Mouse (Mus musculus) neural tube, embryonic 14.5 days (tissue): ENCODE measurements at regions not wholly inside any gene's neighbourhood (a gene's known extent, or its start where the extent isn't known, plus 50 kb on each side); places are given as distances from the start of the nearest gene placed in this dataset.

Experiments used
- ATAC-seq: fragments of 200-750 bp; cut with Nextera tagmentation; 2 replicates; pipeline ENCODE4 v1.8.0; 2017; ENCODE audit warnings: low read depth, mild to moderate bottlenecking, moderate TSS enrichment, moderate library complexity
- H3K27ac ChIP-seq: fragments of 300-500 bp; sonication (generic); 2 replicates; pipeline ENCODE4 v1.5.1; 2014; ENCODE audit warnings: low read depth, mild to moderate bottlenecking, control low read depth, low read length, moderate library complexity, mixed read lengths
- H3K27me3 ChIP-seq: fragments of 300-500 bp; sonication (generic); 2 replicates; pipeline ENCODE4 v1.6.1; 2014; ENCODE audit warnings: low read length; ENCODE audit not compliant: control insufficient read depth, insufficient read depth
- H3K36me3 ChIP-seq: fragments of 300-500 bp; sonication (generic); 2 replicates; pipeline ENCODE4 v1.6.1; 2014; ENCODE audit warnings: low read length, mixed read lengths; ENCODE audit not compliant: control insufficient read depth, insufficient read depth
- H3K4me1 ChIP-seq: fragments of 300-500 bp; sonication (generic); 2 replicates; pipeline ENCODE4 v1.6.1; 2014; ENCODE audit warnings: low read length; ENCODE audit not compliant: control insufficient read depth, insufficient read depth
- H3K4me2 ChIP-seq: fragments of 300-500 bp; sonication (generic); 2 replicates; pipeline ENCODE4 v1.6.1; 2014; ENCODE audit warnings: mild to moderate bottlenecking, low read depth, low read length, control low read depth
- H3K4me3 ChIP-seq: fragments of 300-500 bp; sonication (generic); 2 replicates; pipeline ENCODE4 v1.5.1; 2014; ENCODE audit warnings: low read depth, low read length, control low read depth, mixed read lengths
- H3K9ac ChIP-seq: fragments of 300-500 bp; sonication (generic); replicated peaks from 2 replicates; pipeline ENCODE4 v1.6.1; 2014; ENCODE audit warnings: low read depth, mild to moderate bottlenecking, control low read depth, low read length, mixed read lengths
- H3K9me3 ChIP-seq: fragments of 300-500 bp; sonication (generic); 2 replicates; pipeline ENCODE4 v1.6.1; 2016; ENCODE audit warnings: low read length; ENCODE audit not compliant: control insufficient read depth
- WGBS: fragments of 180-500 bp; shearing (Covaris S2); extraction: QIAGEN DNeasy Blood & Tissue Kit; methylation state at CpG from one replicate; pipeline ENCODE4 v1.1.7; 2014; 5-methylcytosine and 5-hydroxymethylcytosine counted together

DNA sequence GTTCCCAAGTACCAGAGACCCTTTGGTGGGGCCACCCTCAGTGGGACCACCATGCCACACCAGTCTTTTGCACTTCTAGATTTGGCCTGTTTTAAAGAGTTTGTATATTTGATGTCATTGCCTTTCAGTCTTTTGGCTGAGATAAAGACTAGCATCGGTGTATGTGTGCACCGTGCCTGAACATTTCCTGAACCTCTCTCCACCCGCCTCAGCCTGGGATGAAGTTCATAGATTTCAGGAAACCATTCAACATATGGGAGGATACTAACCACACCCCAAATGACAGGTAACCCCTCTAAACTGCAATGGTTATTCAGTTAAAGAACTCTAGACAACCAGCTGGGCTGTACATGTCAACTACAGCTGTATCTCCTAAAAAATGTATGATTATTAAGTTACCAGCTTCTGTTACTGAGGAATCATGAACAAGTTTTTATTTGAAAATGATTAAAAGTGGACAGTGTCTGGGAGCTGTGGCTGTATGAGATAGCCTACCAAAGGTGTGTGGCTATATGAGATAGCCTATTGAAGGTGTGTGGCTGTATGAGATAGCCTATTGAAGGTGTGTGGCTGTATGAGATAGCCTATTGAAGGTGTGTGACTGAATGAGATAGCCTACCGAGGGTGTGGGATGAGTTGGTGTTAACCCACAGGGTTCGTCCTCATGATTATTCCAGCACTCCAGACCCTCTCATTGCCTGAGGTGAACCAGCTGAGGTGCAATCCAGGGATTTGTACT is 280.6 kb downstream of the Satb1 start:
- H3K9ac ChIP-seq: no peak overlapping the region
- no peaks in the 10 kb centered on the region for H3K27me3 ChIP-seq
- no peak for ATAC-seq
- no peak overlapping the region for H3K27ac ChIP-seq
- no peak overlapping the region for H3K4me3 ChIP-seq
- H3K36me3 ChIP-seq: no peaks in the 10 kb centered on the region
- no peak overlapping the region for H3K4me2 ChIP-seq
- WGBS: 95% methylated on average over 5 of the region's 5 CpGs
- H3K9me3 ChIP-seq: no peaks in the 10 kb centered on the region
- H3K4me1 ChIP-seq: no peaks in the 10 kb centered on the region

DNA sequence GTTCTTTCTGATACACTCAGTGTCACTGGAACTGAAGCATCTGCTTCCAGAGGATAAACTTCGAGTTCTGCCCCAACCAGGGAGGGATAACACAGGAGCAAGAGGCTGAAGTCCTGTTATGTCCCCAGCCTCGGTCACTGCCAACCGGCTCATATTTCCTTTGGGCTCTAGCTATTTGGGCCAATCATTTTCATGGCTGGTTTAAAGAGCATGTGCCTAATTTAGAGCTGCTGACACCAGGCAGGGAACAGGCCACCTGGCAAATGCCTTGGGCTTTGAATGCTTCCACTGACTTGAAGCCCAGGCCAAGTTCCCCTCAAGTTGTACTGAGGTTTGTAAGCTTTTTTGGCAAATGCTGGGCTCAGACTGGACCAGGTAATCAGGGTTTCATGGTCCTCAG is 286.1 kb downstream of the Satb1 start:
- Histone ChIP-seq H3K4me2 (no peak overlapping the region), H3K4me3 (no peak overlapping the region), H3K4me1 (no peaks in the 10 kb centered on the region), H3K9ac (no peak overlapping the region), H3K27ac (no peak overlapping the region), H3K27me3 (no peaks in the 10 kb centered on the region), H3K9me3 (no peaks in the 10 kb centered on the region), H3K36me3 (no peaks in the 10 kb centered on the region)
- 55% methylated on average over 3 of the region's 3 CpGs for WGBS
- ATAC-seq: no peak

- no peak overlapping the region for H3K4me2 ChIP-seq
- H3K36me3 ChIP-seq: no peaks in the 10 kb centered on the region
- no peaks in the 10 kb centered on the region for H3K9me3 ChIP-seq
- no peak overlapping the region for H3K4me3 ChIP-seq
- no peaks in the 10 kb centered on the region for H3K27me3 ChIP-seq
- WGBS: 76% methylated on average over 2 of the region's 2 CpGs
- no peak overlapping the region for H3K9ac ChIP-seq
- H3K27ac ChIP-seq: no peak overlapping the region
- no peak for ATAC-seq
- no peaks in the 10 kb centered on the region for H3K4me1 ChIP-seq
Measured at GRCm38 (mm10) chr17:51542544-51542943, 290.5 kb downstream of the Satb1 start.

GRCm38 (mm10) chr17:51534678-51535077 is 298.4 kb downstream of the Satb1 start:
- Histone ChIP-seq H3K27ac (no peak overlapping the region), H3K9me3 (no peaks in the 10 kb centered on the region), H3K36me3 (no peaks in the 10 kb centered on the region), H3K4me2 (peak overlapping the region; percentile 53), H3K27me3 (no peaks in the 10 kb centered on the region), H3K4me1 (peaks cover 11% of the 10 kb centered on the region; the same call in 1 of the 2 replicates), H3K4me3 (peak overlapping the region; percentile 25), H3K9ac (peak overlapping the region; percentile 59)
- peak; percentile 66 for ATAC-seq
- WGBS: 25% methylated on average over 10 of the region's 10 CpGs

DNA sequence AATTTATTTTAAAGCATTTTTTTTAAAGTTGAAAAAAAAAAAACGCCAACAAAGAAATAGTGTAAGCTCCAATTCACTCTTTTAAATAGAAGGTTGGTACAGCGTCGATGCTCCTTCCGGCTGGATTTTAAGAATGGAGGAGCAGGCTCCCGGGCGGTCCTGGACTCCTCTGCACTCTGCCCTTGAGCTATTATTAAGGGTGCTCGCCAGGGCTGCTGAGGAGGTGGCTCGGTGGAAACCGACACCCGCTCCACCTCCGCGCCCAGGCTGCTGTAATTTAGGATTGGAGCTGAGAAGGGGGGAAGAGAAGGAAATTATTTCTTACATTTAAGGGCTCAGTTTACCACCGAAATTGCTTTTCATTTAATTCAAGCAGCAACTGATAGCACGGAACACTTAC is 298.8 kb downstream of the Satb1 start:
- H3K9me3 ChIP-seq: no peaks in the 10 kb centered on the region
- peak overlapping the region; percentile 25 for H3K4me3 ChIP-seq
- no peaks in the 10 kb centered on the region for H3K27me3 ChIP-seq
- H3K27ac ChIP-seq: no peak overlapping the region
- peaks cover 11% of the 10 kb centered on the region; the same call in 1 of the 2 replicates for H3K4me1 ChIP-seq
- 0 out of 2 replicates have a peak, but pooled peaks have one; percentile 52 for ATAC-seq
- H3K36me3 ChIP-seq: no peaks in the 10 kb centered on the region
- H3K4me2 ChIP-seq: peak overlapping the region; percentile 53
- WGBS: 12% methylated on average over 14 of the region's 14 CpGs
- H3K9ac ChIP-seq: peak overlapping the region; percentile 59

- H3K27me3 ChIP-seq: no peaks in the 10 kb centered on the region
- 94% methylated on average over 3 of the region's 3 CpGs for WGBS
- no peak overlapping the region for H3K27ac ChIP-seq
- H3K36me3 ChIP-seq: no peaks in the 10 kb centered on the region
- no peak overlapping the region for H3K4me3 ChIP-seq
- H3K9me3 ChIP-seq: no peaks in the 10 kb centered on the region
- no peaks in the 10 kb centered on the region for H3K4me1 ChIP-seq
- H3K4me2 ChIP-seq: no peak overlapping the region
- ATAC-seq: no peak
- no peak overlapping the region for H3K9ac ChIP-seq
Measured at GRCm38 (mm10) chr17:51528161-51528560, 304.9 kb downstream of the Satb1 start.

DNA sequence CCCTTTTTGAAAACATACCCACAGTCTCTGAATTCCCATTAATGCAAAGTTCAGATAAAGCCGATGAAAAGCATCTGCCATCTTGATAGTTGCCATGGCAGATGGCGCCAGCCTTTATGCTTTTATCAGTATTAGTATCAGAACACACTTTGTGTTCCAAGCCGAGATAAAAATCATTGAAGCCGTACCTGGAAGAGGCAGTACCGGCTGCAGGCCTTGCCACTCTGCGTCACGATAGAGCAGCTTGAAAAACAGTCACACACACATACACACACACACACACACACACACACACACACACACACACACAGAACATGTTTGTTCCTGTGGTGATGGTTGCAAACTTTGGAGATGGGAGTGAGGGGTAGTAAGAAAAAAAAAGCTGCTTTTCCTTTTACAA is 306.2 kb downstream of the Satb1 start:
- peak; percentile 34; the same call in 1 of the 2 replicates for ATAC-seq
- Histone ChIP-seq H3K27me3 (no peaks in the 10 kb centered on the region), H3K27ac (no peak overlapping the region), H3K4me2 (no peak overlapping the region), H3K36me3 (no peaks in the 10 kb centered on the region), H3K9ac (no peak overlapping the region), H3K4me1 (no peaks in the 10 kb centered on the region), H3K4me3 (no peak overlapping the region), H3K9me3 (no peaks in the 10 kb centered on the region)
- 72% methylated on average over 7 of the region's 7 CpGs for WGBS

DNA sequence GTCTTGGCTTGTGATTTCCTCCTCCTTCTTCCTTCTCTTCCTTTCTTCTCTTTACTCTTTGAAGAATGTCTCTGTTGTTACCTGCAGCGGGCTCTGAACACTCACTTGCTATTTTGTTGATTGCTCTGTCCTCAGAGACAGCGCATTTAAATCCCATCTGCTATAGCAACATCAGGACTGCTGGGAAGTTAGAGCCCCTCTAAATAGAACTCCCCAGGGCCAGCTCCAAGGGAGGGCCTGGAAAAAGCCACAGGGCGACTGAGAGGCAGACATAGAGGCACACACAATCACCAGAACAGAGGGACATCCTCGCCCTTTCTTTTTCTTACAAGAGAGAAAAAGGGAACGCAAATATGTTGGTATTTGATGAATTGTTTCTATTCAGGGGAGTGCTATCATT is 306.6 kb downstream of the Satb1 start:
- Histone ChIP-seq H3K36me3 (no peaks in the 10 kb centered on the region), H3K4me2 (no peak overlapping the region), H3K27ac (no peak overlapping the region), H3K27me3 (no peaks in the 10 kb centered on the region), H3K4me1 (no peaks in the 10 kb centered on the region), H3K4me3 (no peak overlapping the region), H3K9ac (no peak overlapping the region), H3K9me3 (no peaks in the 10 kb centered on the region)
- WGBS: 33% methylated on average over 5 of the region's 5 CpGs
- peak; percentile 63; the same call in 1 of the 2 replicates for ATAC-seq

- H3K27ac ChIP-seq: no peak overlapping the region
- no peak overlapping the region for H3K9ac ChIP-seq
- ATAC-seq: no peak
- no peaks in the 10 kb centered on the region for H3K4me1 ChIP-seq
- H3K4me2 ChIP-seq: no peak overlapping the region
- WGBS: 56% methylated on average over 4 of the region's 4 CpGs
- no peak overlapping the region for H3K4me3 ChIP-seq
- H3K36me3 ChIP-seq: no peaks in the 10 kb centered on the region
- no peaks in the 10 kb centered on the region for H3K9me3 ChIP-seq
- H3K27me3 ChIP-seq: no peaks in the 10 kb centered on the region
Measured at GRCm38 (mm10) chr17:51526021-51526420, 307.1 kb downstream of the Satb1 start.
